Comparison of ENCODE assay signal across 8 mouse cellular contexts in genomic region chr10:80659213-80659612, GRCm38 (mm10). TPM values are rescaled to one million over a fixed set of nuclear protein-coding genes. Genes with fewer than 3 reads are reported as not detected.
A peak's percentile ranks its signal among the peaks of the same experiment; 100 is the strongest.
DNase-seq lines count a peak whose midpoint lies in the region; ATAC-seq and TF ChIP-seq lines count a peak whose summit lies in the region.

No protein-coding gene starts in this region.

- no peaks in the 10 kb centered on the region for H3K9me3 ChIP-seq in intestine, postnatal 0 days (ENCODE audit: control insufficient read depth)
- H3K9me3 ChIP-seq in limb, embryonic 12.5 days, result no peaks in the 10 kb centered on the region
- H3K9me3 ChIP-seq in midbrain, embryonic 14.5 days (ENCODE audit: control insufficient read depth, low read length), result no peaks in the 10 kb centered on the region
- H3K9me3 ChIP-seq in stomach, embryonic 16.5 days (replicated peaks; ENCODE audit: control insufficient read depth, low read length), result no peaks in the 10 kb centered on the region

- H3K9ac ChIP-seq in intestine, postnatal 0 days (ENCODE audit: low read depth, low read length), result no peak overlapping the region
- no peak overlapping the region for H3K9ac ChIP-seq in limb, embryonic 12.5 days (replicated peaks)
- H3K9ac ChIP-seq in midbrain, embryonic 14.5 days (replicated peaks; ENCODE audit: low read length), result no peak overlapping the region
- no peak overlapping the region for H3K9ac ChIP-seq in stomach, embryonic 16.5 days (ENCODE audit: low read length)

- peak; percentile 78 for TF ChIP-seq CTCF in intestine, postnatal 0 days (IDR thresholded peaks at IDR 0.05; ENCODE audit: low read depth)

- H3K36me3 ChIP-seq in intestine, postnatal 0 days (ENCODE audit: control insufficient read depth, insufficient read depth), result no peaks in the 10 kb centered on the region
- no peaks in the 10 kb centered on the region for H3K36me3 ChIP-seq in limb, embryonic 12.5 days
- H3K36me3 ChIP-seq in midbrain, embryonic 14.5 days (ENCODE audit: control insufficient read depth, insufficient read depth, low read length), result no peaks in the 10 kb centered on the region
- no peaks in the 10 kb centered on the region for H3K36me3 ChIP-seq in stomach, embryonic 16.5 days (ENCODE audit: control insufficient read depth, insufficient read depth, low read length)

- DNase-seq in A20 (ENCODE audit: low read depth, low spot score), result peak; percentile 74
- peak; percentile 57 for DNase-seq in T-cell, adult 2 months (ENCODE audit: low spot score)
- DNase-seq in cerebellum, postnatal 4 days (ENCODE audit: low spot score in 2 of 2), result peak; percentile 57 to 76
- DNase-seq in gastrocnemius, postnatal 36 days, result peak; percentile 53 to 67
- peak; percentile 90 for DNase-seq in midbrain, embryonic 14.5 days

- peaks cover 13% of the 10 kb centered on the region; the same call in 1 of the 2 replicates for H3K4me1 ChIP-seq in intestine, postnatal 0 days (replicated peaks; ENCODE audit: control insufficient read depth, insufficient read depth, low read length)
- H3K4me1 ChIP-seq in limb, embryonic 12.5 days (replicated peaks), result peaks cover 48% of the 10 kb centered on the region
- H3K4me1 ChIP-seq in midbrain, embryonic 14.5 days (ENCODE audit: control insufficient read depth, insufficient read depth, low read length), result peaks cover 20% of the 10 kb centered on the region
- H3K4me1 ChIP-seq in stomach, embryonic 16.5 days (ENCODE audit: control insufficient read depth, insufficient read depth, low read length), result peaks cover 28% of the 10 kb centered on the region

- intact Hi-C loops in gastrocnemius, postnatal 36 days (cut with DNase I), result loop anchor here (2.0 kb wide), 1 partner anchor 26 kb away; no protein-coding TSS in a partner anchor

- H3K4me2 ChIP-seq in intestine, postnatal 0 days (replicated peaks; ENCODE audit: low read depth), result peak overlapping the region; percentile 52
- 0 out of 2 replicates have a peak overlapping the region, but pooled peaks have one; percentile 0 for H3K4me2 ChIP-seq in limb, embryonic 12.5 days
- H3K4me2 ChIP-seq in midbrain, embryonic 14.5 days (ENCODE audit: low read length), result peak overlapping the region; percentile 22; the same call in 1 of the 2 replicates
- H3K4me2 ChIP-seq in stomach, embryonic 16.5 days (ENCODE audit: low read depth, low read length), result peak overlapping the region; percentile 31; the same call in 1 of the 2 replicates

- H3K4me3 ChIP-seq in intestine, postnatal 0 days (ENCODE audit: low read depth, low read length), result 0 out of 2 replicates have a peak overlapping the region, but pooled peaks have one; percentile 17
- no peak overlapping the region for H3K4me3 ChIP-seq in limb, embryonic 12.5 days (replicated peaks)
- no peak overlapping the region for H3K4me3 ChIP-seq in midbrain, embryonic 14.5 days (replicated peaks; ENCODE audit: low read depth, low read length)
- H3K4me3 ChIP-seq in stomach, embryonic 16.5 days (replicated peaks; ENCODE audit: low read length), result peak overlapping the region; percentile 31

- peak overlapping the region; percentile 9; the same call in 1 of the 2 replicates for H3K27ac ChIP-seq in intestine, postnatal 0 days (ENCODE audit: low read depth, low read length)
- H3K27ac ChIP-seq in limb, embryonic 12.5 days, result 0 out of 2 replicates have a peak overlapping the region, but pooled peaks have one; percentile 0
- H3K27ac ChIP-seq in midbrain, embryonic 14.5 days (replicated peaks; ENCODE audit: low read depth, low read length), result 0 out of 2 replicates have a peak overlapping the region, but pooled peaks have one; percentile 8
- peak overlapping the region; percentile 4; the same call in 1 of the 2 replicates for H3K27ac ChIP-seq in stomach, embryonic 16.5 days (ENCODE audit: low read length)

- no peaks in the 10 kb centered on the region for H3K27me3 ChIP-seq in intestine, postnatal 0 days (replicated peaks; ENCODE audit: control insufficient read depth, insufficient read depth, low read length)
- no peaks in the 10 kb centered on the region for H3K27me3 ChIP-seq in limb, embryonic 12.5 days
- H3K27me3 ChIP-seq in midbrain, embryonic 14.5 days (ENCODE audit: control insufficient read depth, insufficient read depth, low read length), result no peaks in the 10 kb centered on the region
- H3K27me3 ChIP-seq in stomach, embryonic 16.5 days (ENCODE audit: control insufficient read depth, insufficient read depth, low read length), result no peaks in the 10 kb centered on the region

- WGBS in intestine, postnatal 0 days, result 10% methylated on average over 10 of the region's 10 CpGs
- WGBS in limb, embryonic 12.5 days, result 19% methylated on average over 10 of the region's 10 CpGs
- 16% methylated on average over 10 of the region's 10 CpGs for WGBS in midbrain, embryonic 14.5 days
- 13% methylated on average over 10 of the region's 10 CpGs for WGBS in stomach, embryonic 16.5 days

- ATAC-seq in intestine, postnatal 0 days, result no peak
- no peak for ATAC-seq in limb, embryonic 12.5 days (ENCODE audit: insufficient number of reproducible peaks, insufficient read depth, low FRiP score, low TSS enrichment, low read depth)
- no peak for ATAC-seq in midbrain, embryonic 14.5 days (ENCODE audit: low FRiP score, low TSS enrichment)
- no peak for ATAC-seq in stomach, embryonic 16.5 days (ENCODE audit: insufficient read depth, low FRiP score)

RNA-seq across cellular contexts. Expression of gene Btbd2, which starts 2.3 kb away (rescaled TPM):
- total RNA-seq in gastrocnemius, postnatal 36 days (2021), result 10 to 100 TPM; 32.1 to 33.5 TPM
- 21.5 and 23.5 TPM in 2 replicates for polyA plus RNA-seq in intestine, postnatal 0 days (2015; fragmentation: Nextera tagmentation; extraction: Ambion mirVana)
- polyA plus RNA-seq in limb, embryonic 12.5 days (2016; fragmentation: Nextera tagmentation; extraction: Ambion mirVana), result 95.8 and 102 TPM in 2 replicates
- polyA plus RNA-seq in midbrain, embryonic 14.5 days (2014; fragmentation: Nextera tagmentation; extraction: Ambion mirVana), result 80.1 and 88.8 TPM in 2 replicates
- polyA plus RNA-seq in stomach, embryonic 16.5 days (2015; fragmentation: Nextera tagmentation; extraction: Ambion mirVana), result 11.5 and 12.7 TPM in 2 replicates

RNA-seq across cellular contexts. Expression of gene Mknk2, which starts 18.7 kb away (rescaled TPM):
- 100 to 1,000 TPM; 216 to 227 TPM for total RNA-seq in gastrocnemius, postnatal 36 days (2021)
- polyA plus RNA-seq in intestine, postnatal 0 days (2015; fragmentation: Nextera tagmentation; extraction: Ambion mirVana), result 38.4 and 38.6 TPM in 2 replicates
- 122 and 124 TPM in 2 replicates for polyA plus RNA-seq in limb, embryonic 12.5 days (2016; fragmentation: Nextera tagmentation; extraction: Ambion mirVana)
- polyA plus RNA-seq in midbrain, embryonic 14.5 days (2014; fragmentation: Nextera tagmentation; extraction: Ambion mirVana), result 46.7 and 54.2 TPM in 2 replicates
- polyA plus RNA-seq in stomach, embryonic 16.5 days (2015; fragmentation: Nextera tagmentation; extraction: Ambion mirVana), result 42.8 and 45.1 TPM in 2 replicates

RNA-seq across cellular contexts. Expression of gene Csnk1g2, which starts 36.6 kb away (rescaled TPM):
- 10 to 100 TPM; 84.0 to 90.0 TPM for total RNA-seq in gastrocnemius, postnatal 36 days (2021)
- polyA plus RNA-seq in intestine, postnatal 0 days (2015; fragmentation: Nextera tagmentation; extraction: Ambion mirVana), result 97.5 and 99.2 TPM in 2 replicates
- polyA plus RNA-seq in limb, embryonic 12.5 days (2016; fragmentation: Nextera tagmentation; extraction: Ambion mirVana), result 239 and 260 TPM in 2 replicates
- 74.1 and 98.5 TPM in 2 replicates for polyA plus RNA-seq in midbrain, embryonic 14.5 days (2014; fragmentation: Nextera tagmentation; extraction: Ambion mirVana)
- 18.1 TPM in 2 replicates for polyA plus RNA-seq in stomach, embryonic 16.5 days (2015; fragmentation: Nextera tagmentation; extraction: Ambion mirVana)

RNA-seq across cellular contexts. Expression of gene Mob3a, which starts 42.6 kb away (rescaled TPM):
- 1 to 10 TPM; 3.4 to 3.6 TPM for total RNA-seq in gastrocnemius, postnatal 36 days (2021)
- 14.4 and 15.4 TPM in 2 replicates for polyA plus RNA-seq in intestine, postnatal 0 days (2015; fragmentation: Nextera tagmentation; extraction: Ambion mirVana)
- polyA plus RNA-seq in limb, embryonic 12.5 days (2016; fragmentation: Nextera tagmentation; extraction: Ambion mirVana), result 51.1 and 51.7 TPM in 2 replicates
- 45.2 and 47.3 TPM in 2 replicates for polyA plus RNA-seq in midbrain, embryonic 14.5 days (2014; fragmentation: Nextera tagmentation; extraction: Ambion mirVana)
- polyA plus RNA-seq in stomach, embryonic 16.5 days (2015; fragmentation: Nextera tagmentation; extraction: Ambion mirVana), result 51.6 and 57.5 TPM in 2 replicates

RNA-seq across cellular contexts. Expression of gene Izumo4, which starts 42.8 kb away (rescaled TPM):
- 1 to 10 TPM; 1.2 to 2.7 TPM for total RNA-seq in gastrocnemius, postnatal 36 days (2021)
- polyA plus RNA-seq in intestine, postnatal 0 days (2015; fragmentation: Nextera tagmentation; extraction: Ambion mirVana), result 12.2 and 14.4 TPM in 2 replicates
- polyA plus RNA-seq in limb, embryonic 12.5 days (2016; fragmentation: Nextera tagmentation; extraction: Ambion mirVana), result 12.5 and 16.5 TPM in 2 replicates
- 22.4 and 25.1 TPM in 2 replicates for polyA plus RNA-seq in midbrain, embryonic 14.5 days (2014; fragmentation: Nextera tagmentation; extraction: Ambion mirVana)
- 25.5 and 28.7 TPM in 2 replicates for polyA plus RNA-seq in stomach, embryonic 16.5 days (2015; fragmentation: Nextera tagmentation; extraction: Ambion mirVana)

Comparison
In these comparisons a context has a peak if more than half of its experiments do, and no peak if none do; other contexts are left out.
1. H3K4me2 ChIP-seq: peak in every context shown above with its lines; median percentile 52 in intestine, postnatal 0 days; 31 in stomach, embryonic 16.5 days; 22 in midbrain, embryonic 14.5 days; 0 in limb, embryonic 12.5 days.
2. H3K4me3 ChIP-seq: peak in intestine, postnatal 0 days (single experiment) and stomach, embryonic 16.5 days (single experiment); none in limb, embryonic 12.5 days (single experiment) and midbrain, embryonic 14.5 days (single experiment).
3. Peak in every context shown above with its lines, with median percentiles within 50 percentile points of each other: DNase-seq and H3K27ac ChIP-seq.